Mouse (Mus musculus) olfactory bulb, adult 2 months (tissue): ENCODE data around the gene Tshz3. TPM values are rescaled to one million over a fixed set of nuclear protein-coding genes. Genes with fewer than 3 reads are reported as not detected.

ENCODE experiments used
- H3K27ac ChIP-seq: fragments of 200-500 bp; 2 replicates; pipeline ENCODE4 v1.5.1; 2012; ENCODE audit warnings: low read depth, low read length; ENCODE audit not compliant: insufficient read depth
- H3K4me1 ChIP-seq: fragments of 200-500 bp; 2 replicates; pipeline ENCODE4 v1.6.1; 2012; ENCODE audit warnings: low read length; ENCODE audit not compliant: control insufficient read depth, insufficient read depth
- H3K4me3 ChIP-seq: fragments of 200-500 bp; 2 replicates; pipeline ENCODE4 v1.5.1; 2012; ENCODE audit warnings: mild to moderate bottlenecking, low read depth, low read length, moderate library complexity; ENCODE audit not compliant: insufficient read depth
- CTCF ChIP-seq: fragments of 200-500 bp; IDR thresholded peaks from 2 replicates; pipeline ENCODE4 v1.5.1; 2012; ENCODE audit warnings: low read depth, mild to moderate bottlenecking, low read length, moderate library complexity; ENCODE audit not compliant: insufficient read depth
- POLR2A ChIP-seq: fragments of 200-500 bp; IDR thresholded peaks from 2 replicates; pipeline ENCODE4 v1.6.1; 2012; ENCODE audit warnings: mild to moderate bottlenecking, low read depth, low read length, moderate library complexity; ENCODE audit not compliant: insufficient read depth
- WGBS: fragments of 180-500 bp; shearing (Covaris S2); methylation state at CpG from one replicate; pipeline ENCODE4 v1.1.7; 2018; 5-methylcytosine and 5-hydroxymethylcytosine counted together
- polyA plus RNA-seq: library from polyadenylated mRNA; stranded (reverse); fragments of >200 nt; gene quantifications from 2 replicates; pipeline ENCODE4 v1.2.4, GENCODE M21; 2012; ENCODE audit warnings: low replicate concordance; ENCODE audit not compliant: missing spikeins, insufficient read depth, insufficient read length

Tshz3 gene
- polyA plus RNA-seq, 1 experiment, result not detected

GRCm38 (mm10) chr7:36736303-36737050 lies 38.6 kb downstream of the Tshz3 start:
- 75% methylated on average over 14 of the region's 14 CpGs for WGBS
- H3K4me1 ChIP-seq, result peaks cover 3% of the 10 kb centered on the region; the same call in 1 of the 2 replicates
- no peak overlapping the region for H3K4me3 ChIP-seq
- no peak overlapping the region for H3K27ac ChIP-seq
- TF ChIP-seq POLR2A, result no peak
- TF ChIP-seq CTCF, result no peak

GRCm38 (mm10) chr7:36751480-36751879 lies 53.6 kb downstream of the Tshz3 start:
- no peak overlapping the region for H3K4me3 ChIP-seq
- WGBS, result 93% methylated on average over 2 of the region's 2 CpGs
- H3K27ac ChIP-seq, result no peak overlapping the region
- H3K4me1 ChIP-seq, result no peaks in the 10 kb centered on the region
- TF ChIP-seq CTCF (no peak), POLR2A (no peak)

GRCm38 (mm10) chr7:36767501-36768092 lies 69.7 kb downstream of the Tshz3 start:
- Histone ChIP-seq H3K27ac (no peak overlapping the region), H3K4me3 (no peak overlapping the region), H3K4me1 (no peaks in the 10 kb centered on the region)
- TF ChIP-seq CTCF (no peak), POLR2A (no peak)
- 82% methylated on average over 8 of the region's 8 CpGs for WGBS

- peaks cover 6% of the 10 kb centered on the region; the same call in 1 of the 2 replicates for H3K4me1 ChIP-seq
- TF ChIP-seq CTCF (no peak), POLR2A (no peak)
- H3K4me3 ChIP-seq, result no peak overlapping the region
- 47% methylated on average over 7 of the region's 7 CpGs for WGBS
- H3K27ac ChIP-seq, result no peak overlapping the region
Measured at GRCm38 (mm10) chr7:36773086-36773485, 75.2 kb downstream of the Tshz3 start.

- Histone ChIP-seq H3K27ac (no peak overlapping the region), H3K4me3 (no peak overlapping the region), H3K4me1 (peaks cover 6% of the 10 kb centered on the region; the same call in 1 of the 2 replicates)
- TF ChIP-seq CTCF (no peak), POLR2A (no peak)
- WGBS, result 85% methylated on average over 4 of the region's 4 CpGs
Measured at GRCm38 (mm10) chr7:36776956-36777355, 79.0 kb downstream of the Tshz3 start.

- TF ChIP-seq POLR2A (no peak), CTCF (no peak)
- Histone ChIP-seq H3K27ac (no peak overlapping the region), H3K4me1 (peaks cover 6% of the 10 kb centered on the region; the same call in 1 of the 2 replicates), H3K4me3 (no peak overlapping the region)
- 79% methylated on average over 11 of the region's 11 CpGs for WGBS
Measured at GRCm38 (mm10) chr7:36778456-36778855, 80.5 kb downstream of the Tshz3 start.

GRCm38 (mm10) chr7:36784243-36784773 lies 86.4 kb downstream of the Tshz3 start:
- Histone ChIP-seq H3K4me1 (peaks cover 6% of the 10 kb centered on the region; the same call in 1 of the 2 replicates), H3K27ac (no peak overlapping the region), H3K4me3 (no peak overlapping the region)
- TF ChIP-seq CTCF, result no peak
- TF ChIP-seq POLR2A, result no peak
- 78% methylated on average over 4 of the region's 4 CpGs for WGBS

- H3K4me3 ChIP-seq, result no peak overlapping the region
- 84% methylated on average over 10 of the region's 10 CpGs for WGBS
Measured at GRCm38 (mm10) chr7:36786713-36787421, 88.9 kb downstream of the Tshz3 start.

More at GRCm38 (mm10) chr7:36786713-36787421, 88.9 kb downstream of the Tshz3 start:
- TF ChIP-seq POLR2A, result no peak
- TF ChIP-seq CTCF, result no peak
- Histone ChIP-seq H3K4me1 (peaks cover 6% of the 10 kb centered on the region; the same call in 1 of the 2 replicates), H3K27ac (no peak overlapping the region)
